Mouse (Mus musculus) A20 (cell line): ENCODE measurements around the gene Gm20708.

ENCODE experiments used
- DNase-seq: peaks from one replicate; pipeline ENCODE4 v3.0.0-alpha.2; 2011; ENCODE audit warnings: low read depth, low spot score

The Gm20708 gene

DNA sequence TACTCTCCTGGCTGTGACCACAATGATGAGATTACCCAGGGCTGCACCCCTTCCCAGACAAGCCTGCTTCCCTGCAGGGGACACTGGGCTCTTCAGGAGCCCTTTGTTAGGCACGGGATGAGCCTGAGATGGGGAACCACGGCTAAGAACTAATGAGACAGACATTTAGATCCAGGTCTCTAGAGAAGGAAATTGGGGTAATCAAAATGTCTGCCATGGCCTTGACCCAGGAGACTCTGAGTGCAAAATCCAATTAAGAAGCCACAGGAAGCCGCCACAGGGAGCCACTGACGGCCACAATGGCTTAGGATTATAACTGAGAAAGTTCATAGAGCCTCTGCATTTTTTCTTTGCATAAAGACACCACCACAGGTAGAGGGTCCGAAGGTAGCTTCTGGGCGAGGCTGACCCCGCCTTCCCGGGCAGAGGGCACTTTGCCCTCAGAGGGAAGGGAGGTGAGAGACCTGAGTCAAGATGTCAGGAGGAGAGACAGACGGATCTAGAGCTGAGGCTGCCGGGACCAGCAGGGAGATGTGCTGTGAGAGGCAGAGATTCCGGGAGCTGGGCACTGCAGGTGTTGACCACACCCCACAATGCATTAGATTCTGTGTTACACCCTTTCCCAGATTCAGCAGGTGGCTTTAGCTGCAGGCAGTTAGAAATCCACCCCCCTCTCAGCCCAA lies 53.8 kb downstream of the Gm20708 start:
- no peak for DNase-seq

- no peak for DNase-seq
Measured at GRCm38 (mm10) chr11:117864805-117865204, 55.3 kb downstream of the Gm20708 start.

- DNase-seq, result peak; percentile 52
Measured at GRCm38 (mm10) chr11:117865988-117866387, 56.5 kb downstream of the Gm20708 start.

DNA sequence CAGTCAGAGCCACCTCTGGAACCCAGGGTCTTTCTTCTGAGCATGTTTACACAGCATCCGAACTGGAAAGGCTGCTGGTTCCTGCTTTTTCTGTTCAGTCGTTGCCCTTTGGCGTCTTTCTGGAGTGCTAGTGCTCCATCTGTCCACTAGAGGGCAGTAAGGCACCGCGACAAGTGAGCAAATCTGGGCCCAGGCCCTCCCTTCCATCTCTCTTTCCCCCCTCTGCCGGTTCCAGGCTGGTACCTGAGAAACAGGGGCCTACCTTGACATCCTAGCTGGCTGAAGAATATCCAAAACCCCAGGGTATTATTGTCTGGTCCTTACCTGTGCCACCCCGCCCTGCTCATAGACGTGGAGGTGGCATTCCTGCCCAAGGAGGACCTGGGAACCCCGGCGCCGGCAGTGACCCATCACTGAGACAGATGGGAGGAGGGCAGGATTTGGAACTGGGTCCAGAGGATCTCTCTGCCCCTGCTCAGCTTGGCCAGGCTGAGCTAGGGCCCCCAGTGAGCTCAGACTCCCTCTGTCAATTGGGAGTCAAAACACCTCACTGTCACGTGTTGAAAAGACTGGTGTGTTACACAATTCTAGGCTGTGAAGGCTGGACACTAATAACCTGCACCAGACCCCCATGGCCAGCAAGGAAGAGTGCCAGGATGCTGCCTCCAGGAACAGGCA lies 61.4 kb downstream of the Gm20708 start:
- peak; percentile 72 for DNase-seq

GRCm38 (mm10) chr11:117871376-117871775 lies 61.9 kb downstream of the Gm20708 start:
- DNase-seq, result no peak

- DNase-seq, result no peak
Measured at GRCm38 (mm10) chr11:117871911-117872584, 62.6 kb downstream of the Gm20708 start.

- DNase-seq, result no peak
Measured at GRCm38 (mm10) chr11:117872861-117873608, 63.6 kb downstream of the Gm20708 start, which contains the start of gene Tha1. Tha1 (minus strand) TSS chr11:117873481.

- peak; percentile 39 for DNase-seq
Measured at GRCm38 (mm10) chr11:117874419-117874818, 65.0 kb downstream of the Gm20708 start.

- no peak for DNase-seq
Measured at GRCm38 (mm10) chr11:117875681-117876080, 66.2 kb downstream of the Gm20708 start.

GRCm38 (mm10) chr11:117877917-117878745 lies 68.7 kb downstream of the Gm20708 start:
- peak; percentile 67 for DNase-seq

GRCm38 (mm10) chr11:117878892-117879291 lies 69.4 kb downstream of the Gm20708 start:
- DNase-seq, result peak; percentile 78

DNA sequence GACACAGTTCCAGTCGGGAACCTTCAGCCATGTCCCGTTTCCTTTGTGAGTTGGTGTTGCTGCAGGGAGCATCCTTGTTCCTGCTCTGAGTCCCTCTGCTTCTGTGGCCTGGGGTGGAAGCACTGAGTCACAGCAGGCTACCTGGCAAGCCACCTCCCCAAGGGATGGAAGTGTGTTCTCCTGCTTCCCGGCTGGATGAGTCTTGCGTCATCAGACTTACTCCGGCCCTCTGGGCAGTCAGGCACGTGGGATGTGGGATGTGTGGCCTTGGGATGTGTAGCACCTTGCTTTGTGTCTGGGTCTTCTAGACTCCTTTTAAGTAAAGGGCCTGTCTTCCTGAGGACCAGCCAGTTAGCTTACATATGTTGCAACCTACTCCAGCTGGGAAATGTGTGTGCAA lies 70.2 kb downstream of the Gm20708 start:
- no peak for DNase-seq

- DNase-seq, result no peak
Measured at GRCm38 (mm10) chr11:117880336-117880976, 71.0 kb downstream of the Gm20708 start.

GRCm38 (mm10) chr11:117880977-117881358 lies 71.5 kb downstream of the Gm20708 start:
- no peak for DNase-seq

GRCm38 (mm10) chr11:117881787-117882186 lies 72.3 kb downstream of the Gm20708 start:
- DNase-seq, result no peak

DNA sequence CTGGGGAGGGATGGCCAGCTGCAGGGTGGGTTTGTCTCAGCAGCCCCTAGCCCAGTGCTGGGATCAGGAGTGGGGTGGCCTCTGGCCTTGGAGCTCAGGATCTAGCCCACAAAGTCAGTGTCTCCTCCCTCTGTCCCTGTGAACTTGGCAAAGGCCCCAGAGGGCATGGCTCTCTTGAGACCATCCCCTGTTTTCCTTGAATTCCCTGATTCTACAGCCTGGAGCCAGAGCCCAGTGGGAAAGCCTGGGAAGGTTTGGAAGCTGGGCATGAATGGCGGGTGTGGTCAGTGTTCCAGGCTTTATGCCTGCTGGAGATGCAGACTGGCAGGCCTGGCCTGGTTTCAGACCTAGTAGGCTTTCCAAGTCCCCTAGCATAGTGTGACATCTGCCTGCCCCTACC lies 72.7 kb downstream of the Gm20708 start:
- DNase-seq, result no peak

GRCm38 (mm10) chr11:117886000-117886399 lies 76.5 kb downstream of the Gm20708 start:
- DNase-seq, result no peak

DNA sequence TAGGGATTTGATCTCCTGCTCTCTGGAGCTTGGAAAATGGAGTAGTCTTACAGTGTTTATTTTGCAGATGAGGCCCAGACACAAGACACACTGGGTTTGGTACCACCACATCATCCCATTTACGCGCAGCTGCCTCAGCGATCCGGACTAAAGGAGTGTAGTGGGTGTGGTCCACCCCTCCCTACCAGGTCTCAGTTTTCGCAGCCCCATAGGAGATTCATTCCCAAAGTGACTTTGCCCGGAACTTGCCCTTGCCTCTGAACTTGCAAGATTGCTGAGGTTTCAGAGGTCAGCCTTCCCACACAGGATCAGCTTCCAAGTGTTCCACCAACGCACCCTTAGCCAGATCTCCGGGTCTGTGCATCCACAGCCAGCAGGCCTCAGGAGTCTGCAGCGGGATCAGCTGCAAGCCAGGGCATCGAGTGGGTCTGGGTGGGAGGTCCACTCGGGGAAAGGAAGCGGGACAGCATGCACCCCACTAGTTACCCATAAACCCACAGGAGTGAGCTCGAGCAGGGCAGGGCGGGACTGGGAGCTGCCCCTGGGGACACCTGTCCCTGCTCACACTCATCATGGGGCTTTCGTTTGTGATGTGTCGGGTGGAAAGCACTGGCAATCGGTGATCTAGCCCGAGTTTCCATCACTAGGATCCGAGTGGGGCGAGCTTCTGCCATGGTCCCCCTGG lies 78.8 kb downstream of the Gm20708 start:
- no peak for DNase-seq

DNA sequence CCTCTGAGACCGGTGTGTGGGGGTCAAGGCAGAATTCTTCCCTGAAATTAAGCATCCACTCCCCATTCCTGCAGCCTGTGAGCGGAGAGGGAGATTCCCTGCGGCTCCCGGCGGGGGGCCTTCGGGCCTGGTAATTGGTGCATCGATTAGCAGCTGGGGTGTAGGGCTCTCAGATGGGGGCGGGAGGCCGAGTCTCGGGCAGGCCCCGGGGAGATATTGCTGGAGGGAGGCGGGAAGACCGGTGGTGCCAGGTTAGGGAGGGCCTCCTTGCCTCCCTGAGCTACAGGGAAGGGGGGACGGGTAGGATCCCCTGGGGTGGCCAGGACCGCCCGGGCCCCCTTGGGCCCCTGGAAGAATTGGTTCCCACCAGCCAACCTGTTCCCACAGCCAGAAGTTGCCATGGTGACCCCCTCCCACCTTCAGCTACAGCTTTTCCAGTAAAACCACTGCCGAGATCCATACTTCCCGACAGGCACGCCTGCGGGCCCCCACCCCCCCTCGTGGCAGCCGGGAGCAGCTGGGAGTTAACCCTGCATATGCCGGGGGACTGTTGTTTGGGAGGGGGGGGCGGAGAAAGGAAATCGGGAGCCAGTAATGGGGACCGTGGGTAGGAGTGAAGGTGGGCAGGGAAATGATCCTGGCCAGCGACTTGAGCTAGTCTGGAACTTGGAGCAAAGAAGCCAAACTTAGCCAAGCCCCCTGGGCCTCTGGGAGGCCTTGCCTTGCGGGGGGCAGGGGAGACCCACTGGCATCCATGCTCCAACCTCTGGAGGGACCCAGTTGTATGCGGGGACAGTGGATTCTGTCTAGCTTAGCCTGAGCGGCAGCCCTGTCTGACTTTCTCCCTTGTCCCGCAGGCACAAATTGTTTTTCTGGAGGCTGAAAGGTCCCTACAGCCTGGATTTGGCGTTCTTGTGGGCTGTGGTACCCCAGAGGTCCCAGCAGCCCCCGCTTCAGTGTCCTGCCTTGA lies 79.7 kb downstream of the Gm20708 start:
- DNase-seq, result no peak
